Mouse (Mus musculus) small intestine, adult 2 months (tissue): ENCODE measurements around the gene Pemt. TPM values are rescaled to one million over a fixed set of nuclear protein-coding genes. Genes with fewer than 3 reads are reported as not detected.

Experiments
- H3K27ac ChIP-seq: fragments of 200-500 bp; 2 replicates; pipeline ENCODE4 v1.5.1; 2012; ENCODE audit warnings: low read depth, low read length, control low read depth, inconsistent platforms; ENCODE audit not compliant: insufficient read depth
- H3K27me3 ChIP-seq: fragments of 200-500 bp; 2 replicates; pipeline ENCODE4 v1.6.1; 2012; ENCODE audit warnings: mild to moderate bottlenecking, moderate library complexity, low read length, inconsistent platforms; ENCODE audit not compliant: control insufficient read depth, insufficient read depth
- H3K36me3 ChIP-seq: fragments of 200-500 bp; 2 replicates; pipeline ENCODE4 v1.6.1; 2012; ENCODE audit warnings: mild to moderate bottlenecking, low read length, control low read depth, inconsistent platforms; ENCODE audit not compliant: control insufficient read depth, insufficient read depth
- H3K4me1 ChIP-seq: fragments of 200-500 bp; 2 replicates; pipeline ENCODE4 v1.6.1; 2012; ENCODE audit warnings: low read length, inconsistent platforms, mixed read lengths; ENCODE audit not compliant: control insufficient read depth, insufficient read depth, insufficient read length
- H3K4me3 ChIP-seq: fragments of 200-500 bp; 2 replicates; pipeline ENCODE4 v1.5.1; 2012; ENCODE audit warnings: low read depth, mild to moderate bottlenecking, control low read depth, inconsistent platforms, low read length, moderate library complexity
- CTCF ChIP-seq: fragments of 200-500 bp; IDR thresholded peaks from 2 replicates; pipeline ENCODE4 v1.5.1; 2012; ENCODE audit warnings: low read depth, mild to moderate bottlenecking, control low read depth, inconsistent platforms, low read length, moderate library complexity, mixed read lengths; ENCODE audit not compliant: insufficient replicate concordance, insufficient read length; ENCODE audit errors: extremely low read depth
- POLR2A ChIP-seq: fragments of 200-500 bp; IDR thresholded peaks from 2 replicates; pipeline ENCODE4 v1.6.1; 2012; ENCODE audit warnings: low read depth, mild to moderate bottlenecking, control low read depth, inconsistent platforms, low read length, moderate library complexity
- WGBS: fragments of 180-500 bp; shearing (Covaris S2); methylation state at CpG from one replicate; pipeline ENCODE4 v1.1.7; 2018; 5-methylcytosine and 5-hydroxymethylcytosine counted together
- polyA plus RNA-seq: library from polyadenylated mRNA; depleted of rRNA; stranded (reverse); fragments of >200 nt; gene quantifications from 2 replicates; pipeline ENCODE4 v1.2.3, GENCODE M21; 2012

Pemt gene
- polyA plus RNA-seq, 1 experiment = 3.6 TPM

DNA sequence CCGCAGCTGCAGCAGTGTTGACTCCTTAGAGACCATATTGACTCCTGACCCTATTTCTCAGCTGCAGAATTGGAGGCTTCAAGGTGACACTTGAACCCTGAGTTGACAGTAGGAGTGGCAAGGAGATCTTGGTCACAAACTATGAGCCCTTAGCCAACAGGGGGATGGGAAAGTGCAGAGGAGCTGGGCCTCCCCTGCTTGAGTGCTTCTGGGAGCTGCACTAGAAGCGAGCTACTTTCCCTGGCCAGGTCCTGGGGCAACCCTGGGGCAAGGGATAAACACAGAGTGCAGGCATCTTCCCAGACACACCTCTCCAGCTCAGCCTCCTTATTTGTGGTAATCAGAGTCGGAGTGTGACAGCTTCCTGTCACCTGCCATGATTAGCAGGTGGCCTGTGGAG is 83.7 kb downstream of the Pemt start:
- peaks cover 13% of the 10 kb centered on the region for H3K36me3 ChIP-seq
- TF ChIP-seq POLR2A = no peak
- no peak for TF ChIP-seq CTCF

DNA sequence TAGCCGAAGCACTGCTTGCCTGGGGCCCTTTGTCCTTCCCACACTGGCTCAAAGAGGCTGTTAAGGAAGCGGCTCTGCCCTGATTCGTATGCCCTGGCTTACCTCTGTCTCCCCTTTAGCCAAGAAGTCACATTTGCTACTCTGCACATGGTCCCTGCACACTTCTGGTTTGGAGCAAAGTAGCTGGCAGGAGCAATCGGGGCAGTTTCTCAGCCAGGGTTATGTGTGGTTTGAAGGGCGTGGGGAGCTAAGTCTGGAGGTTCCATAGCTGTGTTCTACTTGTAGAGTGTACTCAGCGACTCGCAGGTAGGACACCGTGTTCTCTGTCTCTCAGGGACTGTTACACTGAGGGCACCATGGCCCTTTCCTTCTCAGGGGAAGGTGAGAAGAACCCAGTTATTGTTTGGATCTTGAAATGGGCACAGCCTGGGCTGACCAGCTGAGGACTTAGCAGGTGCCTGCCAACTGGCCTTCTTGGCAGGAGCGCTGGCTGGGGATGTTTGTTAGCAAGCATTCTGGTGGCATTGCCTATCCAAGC is 84.9 kb downstream of the Pemt start:
- TF ChIP-seq CTCF (no peak), POLR2A (no peak)
- Histone ChIP-seq H3K27ac (no peak overlapping the region), H3K4me1 (peaks cover 15% of the 10 kb centered on the region), H3K4me3 (no peak overlapping the region), H3K27me3 (peaks cover 8% of the 10 kb centered on the region), H3K36me3 (peaks cover 15% of the 10 kb centered on the region)
- WGBS = 83% methylated on average over 9 of the region's 9 CpGs

More for the DNA sequence above, 83.7 kb downstream of the Pemt start:
- Histone ChIP-seq H3K4me1 (peaks cover 15% of the 10 kb centered on the region), H3K27me3 (peaks cover 8% of the 10 kb centered on the region), H3K4me3 (no peak overlapping the region), H3K27ac (no peak overlapping the region)
- WGBS = 84% methylated on average over 3 of the region's 3 CpGs

DNA sequence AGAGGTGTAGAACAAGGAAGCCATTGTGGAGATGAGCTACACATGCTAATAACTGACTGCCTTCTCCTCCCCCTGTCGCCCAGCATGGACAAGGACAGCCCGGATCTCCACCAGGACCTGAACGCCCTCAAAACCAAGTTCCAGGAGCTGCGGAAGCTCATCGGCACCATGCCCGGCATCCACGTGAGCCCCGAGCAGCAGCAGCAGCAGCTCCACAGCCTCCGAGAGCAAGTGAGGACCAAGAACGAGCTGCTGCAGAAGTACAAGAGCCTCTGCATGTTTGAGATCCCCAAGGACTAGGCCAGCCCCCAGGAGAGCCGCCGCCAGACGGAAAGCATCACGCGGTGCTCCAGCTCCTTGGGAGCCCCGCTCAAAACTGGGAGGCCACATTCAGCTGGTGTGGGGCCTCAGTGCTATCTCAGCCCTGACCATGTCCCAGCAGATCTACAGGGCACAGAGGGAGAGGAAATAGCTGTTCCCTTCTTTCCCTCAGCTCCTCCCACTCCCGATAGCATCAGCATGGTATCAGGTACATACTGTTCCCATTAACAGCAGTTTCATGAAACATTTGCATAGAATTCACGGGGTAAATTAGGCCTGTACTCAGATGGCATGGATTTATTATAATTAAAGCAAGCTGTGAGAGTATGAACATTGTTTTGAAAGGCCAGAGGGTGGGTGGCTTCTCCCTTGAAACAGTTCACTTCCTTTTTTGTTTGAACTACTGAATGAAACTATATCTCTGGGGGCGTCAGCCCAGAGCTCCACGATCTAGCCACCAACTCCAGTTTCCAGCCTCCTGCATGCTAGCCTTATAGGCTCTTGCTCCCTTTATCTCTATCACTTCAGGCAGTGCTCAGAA is 85.6 kb downstream of the Pemt start:
- TF ChIP-seq POLR2A (no peak), CTCF (no peak)
- H3K36me3 ChIP-seq = peaks cover 17% of the 10 kb centered on the region
- no peak overlapping the region for H3K4me3 ChIP-seq
- 90% methylated on average over 20 of the region's 20 CpGs for WGBS
- H3K4me1 ChIP-seq = peaks cover 9% of the 10 kb centered on the region
- H3K27me3 ChIP-seq = peaks cover 8% of the 10 kb centered on the region
- no peak overlapping the region for H3K27ac ChIP-seq

DNA sequence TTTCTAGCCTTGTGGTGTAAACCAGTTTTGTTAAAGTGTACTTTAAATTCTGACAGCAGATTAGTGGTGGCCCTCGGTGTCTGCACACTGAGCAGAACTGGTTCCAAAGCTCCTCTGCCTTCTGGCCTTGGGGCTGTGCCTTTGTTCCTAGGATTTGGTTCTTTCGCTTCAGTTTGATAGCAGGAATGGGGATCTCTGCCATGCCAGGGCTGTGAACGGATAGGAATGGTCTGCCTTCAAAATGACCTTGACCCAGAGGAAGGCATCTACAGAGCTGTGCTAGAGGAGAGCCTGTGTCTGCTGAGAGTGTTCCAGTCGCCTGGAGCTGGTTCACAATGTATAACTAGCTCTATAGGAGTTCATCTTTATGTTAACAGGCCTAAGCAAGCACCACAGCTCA is 86.8 kb downstream of the Pemt start:
- WGBS = 83% methylated on average over 4 of the region's 4 CpGs
- Histone ChIP-seq H3K4me1 (peaks cover 9% of the 10 kb centered on the region), H3K36me3 (peaks cover 18% of the 10 kb centered on the region), H3K27ac (no peak overlapping the region), H3K4me3 (no peak overlapping the region), H3K27me3 (peaks cover 7% of the 10 kb centered on the region)
- TF ChIP-seq CTCF = no peak
- no peak for TF ChIP-seq POLR2A

DNA sequence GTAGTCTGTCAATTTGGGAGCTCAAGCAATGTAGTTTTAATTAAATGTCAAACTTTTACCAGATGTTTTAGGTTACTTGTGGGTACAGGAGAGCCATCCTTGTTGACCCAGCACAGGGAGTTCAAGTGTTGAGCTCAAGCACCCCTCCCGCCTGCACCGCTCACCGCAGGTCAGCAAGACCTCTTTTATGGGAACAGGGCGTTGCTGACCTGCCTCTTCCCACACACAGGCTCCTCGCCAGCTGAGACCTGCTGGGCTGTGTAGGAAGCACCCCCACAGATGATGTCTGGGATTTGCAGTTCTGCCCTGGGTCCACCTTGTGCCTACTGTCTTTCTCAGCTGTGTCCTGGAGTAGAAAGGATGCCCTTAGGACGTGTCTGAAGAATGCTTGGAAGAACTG is 89.5 kb downstream of the Pemt start:
- Histone ChIP-seq H3K27ac (no peak overlapping the region), H3K27me3 (no peaks in the 10 kb centered on the region), H3K36me3 (peaks cover 17% of the 10 kb centered on the region), H3K4me3 (no peak overlapping the region), H3K4me1 (no peaks in the 10 kb centered on the region)
- no peak for TF ChIP-seq CTCF
- TF ChIP-seq POLR2A = no peak
- 90% methylated on average over 6 of the region's 6 CpGs for WGBS

DNA sequence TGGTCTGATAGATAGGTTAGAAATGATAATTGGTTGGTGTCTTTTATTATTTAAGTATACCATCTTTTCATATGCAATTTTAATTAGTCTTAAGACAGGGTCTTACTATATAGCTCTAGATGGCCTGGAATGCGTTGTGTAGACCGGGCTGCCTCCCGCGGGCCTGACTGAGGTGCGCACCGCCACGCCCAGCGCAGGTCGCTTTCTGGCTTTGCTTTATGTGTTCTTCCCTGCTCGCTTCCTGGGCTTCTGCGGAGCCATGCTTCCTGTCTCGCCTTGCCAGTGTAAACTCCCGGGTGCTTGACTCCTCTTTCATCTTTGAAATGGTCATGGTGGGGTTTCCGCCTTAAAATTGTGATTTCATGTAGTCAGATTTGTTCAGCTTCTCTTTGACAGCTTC is 93.4 kb downstream of the Pemt start:
- H3K27ac ChIP-seq = no peak overlapping the region
- no peak overlapping the region for H3K4me3 ChIP-seq
- no peak for TF ChIP-seq CTCF
- TF ChIP-seq POLR2A = no peak
- WGBS = 88% methylated on average over 14 of the region's 14 CpGs
- H3K36me3 ChIP-seq = peaks cover 7% of the 10 kb centered on the region; the same call in 1 of the 2 replicates
- no peaks in the 10 kb centered on the region for H3K27me3 ChIP-seq
- 0 out of 2 replicates have a peak, but pooled peaks cover under 1% of the 10 kb centered on the region for H3K4me1 ChIP-seq

DNA sequence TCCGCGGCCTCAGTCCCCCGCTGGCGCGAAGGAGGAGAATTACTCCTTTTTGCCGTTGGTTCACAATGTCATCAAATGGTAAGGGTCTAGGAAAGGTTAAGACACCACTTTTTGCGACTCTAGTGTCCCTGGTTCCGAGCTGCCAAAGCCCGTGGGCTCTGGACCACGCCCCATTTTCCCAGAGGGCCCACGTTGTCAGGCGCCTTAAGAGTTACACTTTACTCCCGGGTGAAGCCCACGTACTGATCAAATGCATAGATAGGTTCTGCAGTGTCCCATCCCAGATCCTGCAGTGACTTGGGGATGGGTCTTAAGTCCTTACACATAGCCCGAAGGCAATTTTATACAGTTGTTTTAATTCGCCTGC is 97.9 kb downstream of the Pemt start:
- Histone ChIP-seq H3K4me1 (0 out of 2 replicates have a peak, but pooled peaks cover 3% of the 10 kb centered on the region), H3K27me3 (no peaks in the 10 kb centered on the region), H3K36me3 (no peaks in the 10 kb centered on the region), H3K27ac (0 out of 2 replicates have a peak overlapping the region, but pooled peaks have one; percentile 7), H3K4me3 (peak overlapping the region; percentile 94)
- TF ChIP-seq POLR2A (no peak; the same call in 1 of the 2 replicates), CTCF (no peak)
- WGBS = under 1% methylated on average over 16 of the region's 16 CpGs
